ENCODE assay signal across 17 mouse cellular contexts in genomic region chr2:74015146-74015545, GRCm38 (mm10).
"Had no signal": no experiment of that assay in that cellular context is flagged by ENCODE, and none has a peak within 500 bp of the region (broad histone marks: within the 10 kb centered on the region; RNA-seq: fewer than 3 reads in every experiment).

No protein-coding gene starts in this region.

- H3K27ac ChIP-seq: liver, embryonic 15.5 days; lung, embryonic 15.5 days; macrophage; stomach, embryonic 15.5 days; stomach, postnatal 0 days had no signal

- H3K4me1 ChIP-seq: liver, embryonic 15.5 days; lung, embryonic 15.5 days; megakaryocyte, embryonic 14.5 days; stomach, embryonic 15.5 days had no signal

- H3K4me3 ChIP-seq: liver, embryonic 15.5 days; lung, embryonic 15.5 days; megakaryocyte, embryonic 14.5 days; stomach, embryonic 15.5 days had no signal

- DNase-seq: liver, postnatal 0 days; lung, adult 2 months; lung, postnatal 14 days; lung, postnatal 36 days; midbrain, embryonic 14.5 days; right cerebral cortex, postnatal 14 days; thymus, adult 2 months; thymus, postnatal 25 days; thymus, postnatal 4 days had no signal

- H3K9ac ChIP-seq: liver, embryonic 15.5 days; liver, postnatal 0 days; lung, embryonic 15.5 days; stomach, embryonic 15.5 days had no signal

- H3K27me3 ChIP-seq: liver, embryonic 15.5 days; lung, embryonic 15.5 days; megakaryocyte, embryonic 14.5 days; stomach, embryonic 15.5 days had no signal

- H3K9me3 ChIP-seq: liver, embryonic 15.5 days; lung, embryonic 15.5 days; stomach, embryonic 15.5 days had no signal

- ATAC-seq: liver, postnatal 0 days; lung, postnatal 0 days; midbrain, embryonic 16.5 days had no signal

- H3K36me3 ChIP-seq: liver, embryonic 15.5 days; lung, embryonic 15.5 days; stomach, embryonic 15.5 days had no signal

- H3K4me2 ChIP-seq: liver, embryonic 15.5 days; lung, embryonic 15.5 days; stomach, embryonic 15.5 days had no signal
